Mouse (Mus musculus) forebrain, postnatal 0 days (tissue): ENCODE measurements around the gene Tubgcp2. TPM values are rescaled to one million over a fixed set of nuclear protein-coding genes. Genes with fewer than 3 reads are reported as not detected.

ENCODE experiments used
- ATAC-seq: fragments of 200-750 bp; cut with Nextera tagmentation; 2 replicates; pipeline ENCODE4 v1.8.0; 2017; ENCODE audit warnings: mild to moderate bottlenecking, moderate library complexity
- DNase-seq: peaks from one replicate; pipeline ENCODE4 v3.0.0-alpha.2; 2015
- H3K27ac ChIP-seq: fragments of 300-500 bp; sonication (generic); 2 replicates; pipeline ENCODE4 v1.5.1; 2014; ENCODE audit warnings: low read depth, mild to moderate bottlenecking, antibody characterized with exemption, low read length, moderate library complexity, mixed read lengths
- H3K27me3 ChIP-seq: fragments of 300-500 bp; sonication (generic); 2 replicates; pipeline ENCODE4 v1.6.1; 2014; ENCODE audit warnings: mild to moderate bottlenecking, low read length, mixed read lengths; ENCODE audit not compliant: insufficient read depth
- H3K36me3 ChIP-seq: fragments of 300-500 bp; sonication (generic); 2 replicates; pipeline ENCODE4 v1.6.1; 2014; ENCODE audit warnings: mild to moderate bottlenecking, moderate library complexity; ENCODE audit not compliant: insufficient read depth
- H3K4me1 ChIP-seq: fragments of 300-500 bp; sonication (generic); 2 replicates; pipeline ENCODE4 v1.6.1; 2014; ENCODE audit warnings: antibody characterized with exemption; ENCODE audit not compliant: insufficient read depth
- H3K4me2 ChIP-seq: fragments of 300-500 bp; sonication (generic); 2 replicates; pipeline ENCODE4 v1.6.1; 2014; ENCODE audit warnings: low read depth, mild to moderate bottlenecking, moderate library complexity
- H3K4me3 ChIP-seq: fragments of 300-500 bp; sonication (generic); 2 replicates; pipeline ENCODE4 v1.5.1; 2014; ENCODE audit warnings: low read depth, low read length, mixed read lengths
- H3K9ac ChIP-seq: fragments of 300-500 bp; sonication (generic); 2 replicates; pipeline ENCODE4 v1.6.1; 2014; ENCODE audit warnings: mild to moderate bottlenecking
- H3K9me3 ChIP-seq: fragments of 300-500 bp; sonication (generic); 2 replicates; pipeline ENCODE4 v1.6.1; 2016; ENCODE audit warnings: low read length
- CTCF ChIP-seq: sonication (generic); IDR thresholded peaks from 2 replicates; pipeline ENCODE4 v1.5.1; 2016; ENCODE audit warnings: antibody characterized with exemption, control low read depth, low read depth
- WGBS: fragments of 180-500 bp; shearing (Covaris S2); extraction: QIAGEN DNeasy Blood & Tissue Kit; methylation state at CpG from one replicate; pipeline ENCODE4 v1.1.7; 2014; 5-methylcytosine and 5-hydroxymethylcytosine counted together
- microRNA counts: library from miRNA; unstranded; fragments of <30 nt; microRNA quantifications from one replicate; lab custom pipeline; 2015
- microRNA-seq, 2 experiments: library from miRNA; unstranded; fragments of <30 nt; microRNA quantifications; one replicate each; pipeline ENCODE4; 2016
- polyA plus RNA-seq: library from polyadenylated mRNA; unstranded; fragments of >200 nt; fragmentation: Nextera tagmentation; extraction: Ambion mirVana; gene quantifications from 2 replicates; pipeline ENCODE4 v1.2.1, GENCODE M21; 2015
- total RNA-seq: library from RNA; depleted of rRNA; stranded (reverse); fragments of >200 nt; gene quantifications from 2 replicates; pipeline ENCODE4 v1.2.3, GENCODE M21; 2014; rRNA removed

Tubgcp2 gene
- total and polyA plus RNA-seq, 2 experiments from 2014 or later: 68.1 to 79.8 TPM

DNA sequence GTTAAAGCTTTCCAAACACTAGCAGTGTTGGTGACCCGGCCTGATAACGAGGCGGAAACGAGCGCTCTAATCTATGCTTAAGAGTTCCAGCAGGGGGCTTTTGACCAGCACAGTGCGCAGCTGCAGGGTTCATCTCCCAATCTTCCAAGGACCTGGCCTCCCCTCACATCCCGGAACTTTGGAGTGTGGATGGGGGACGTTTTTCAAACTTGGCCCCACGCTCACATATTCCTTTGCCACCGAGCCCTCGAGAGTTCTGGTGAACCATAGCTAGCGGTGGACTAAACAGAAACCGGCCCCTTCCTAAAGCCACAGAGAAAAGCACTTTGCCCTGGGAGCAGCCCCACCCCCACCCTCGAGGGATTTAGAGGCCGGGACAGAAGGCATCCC lies 86.6 kb downstream of the Tubgcp2 start:
- H3K27ac ChIP-seq: no peak overlapping the region
- H3K9me3 ChIP-seq: no peaks in the 10 kb centered on the region
- 3% methylated on average over 15 of the region's 15 CpGs for WGBS
- H3K4me2 ChIP-seq: peak overlapping the region; percentile 73
- H3K4me3 ChIP-seq: peak overlapping the region; percentile 34
- peak; percentile 81 for ATAC-seq
- H3K36me3 ChIP-seq: no peaks in the 10 kb centered on the region
- no peaks in the 10 kb centered on the region for H3K4me1 ChIP-seq
- TF ChIP-seq CTCF: peak; percentile 58
- peaks cover 45% of the 10 kb centered on the region for H3K27me3 ChIP-seq
- DNase-seq: peak; percentile 21
- H3K9ac ChIP-seq: no peak overlapping the region

DNA sequence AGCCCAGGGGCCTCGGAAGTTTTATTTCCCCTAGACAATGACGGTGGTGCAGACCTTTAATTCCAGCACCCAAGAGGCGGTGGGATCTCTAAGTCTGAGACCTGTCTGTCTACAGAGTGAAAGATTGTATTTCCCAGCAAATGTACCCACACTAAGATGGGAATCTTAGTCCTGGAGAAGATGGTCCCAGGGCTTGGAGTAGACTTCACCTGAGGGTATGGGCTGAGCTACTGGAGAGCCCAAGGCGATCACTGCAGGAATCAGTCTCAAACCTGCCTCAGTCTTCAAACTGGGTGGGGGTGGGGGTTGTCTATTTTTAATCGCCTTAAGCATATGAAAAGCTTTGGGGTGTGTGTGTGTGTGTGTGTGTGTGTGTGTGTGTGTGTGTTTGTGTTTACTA lies 90.4 kb downstream of the Tubgcp2 start:
- ATAC-seq: no peak
- DNase-seq: no peak
- no peaks in the 10 kb centered on the region for H3K36me3 ChIP-seq
- H3K4me2 ChIP-seq: no peak overlapping the region
- 27% methylated on average over 5 of the region's 5 CpGs for WGBS
- no peak overlapping the region for H3K9ac ChIP-seq
- TF ChIP-seq CTCF: no peak
- peaks cover 71% of the 10 kb centered on the region for H3K27me3 ChIP-seq
- no peaks in the 10 kb centered on the region; the same call in 1 of the 2 replicates for H3K4me1 ChIP-seq
- H3K9me3 ChIP-seq: no peaks in the 10 kb centered on the region
- H3K27ac ChIP-seq: no peak overlapping the region
- no peak overlapping the region for H3K4me3 ChIP-seq

MicroRNA genes within 50 kb of the gene (microRNA counts, 519-probe panel; counts per million panel counts)
- not detected for microRNA mmu-miR-202-3p (lab: Ali Mortazavi, UCI)
- not detected for microRNA mmu-miR-202-5p (lab: Ali Mortazavi, UCI)

Small RNA genes lying within 50 kb of the gene (microRNA-seq; reads per million reads assigned to microRNA genes)
- 0.39 to 2.1 reads per million in 2 experiments for gene Mir202
- gene Mir7062: 0.24 to 0.77 reads per million in 2 experiments
- 0 reads per million in 2 experiments for gene mmu-mir-7686

Other genes with a start within 250 kb of the Tubgcp2 start
- 12.2 and 17.1 TPM in 2 replicates for gene Adgra1, start 202.5 kb downstream of the Tubgcp2 start, total RNA-seq
- 18.0 and 39.3 TPM in 2 replicates for gene Adgra1, start 202.5 kb downstream of the Tubgcp2 start, polyA plus RNA-seq
- 28.9 and 48.4 TPM in 2 replicates for gene Kndc1, start 142.0 kb downstream of the Tubgcp2 start, total RNA-seq
- 7.1 and 10.0 TPM in 2 replicates for gene Kndc1, start 142.0 kb downstream of the Tubgcp2 start, polyA plus RNA-seq
- not detected in 2 replicates for gene Utf1, start 92.9 kb downstream of the Tubgcp2 start, total RNA-seq
- not detected in 2 replicates for gene Utf1, start 92.9 kb downstream of the Tubgcp2 start, polyA plus RNA-seq
- gene 6430531B16Rik, start 57.9 kb downstream of the Tubgcp2 start, total RNA-seq: 1.6 and 2.7 TPM in 2 replicates
- gene 6430531B16Rik, start 57.9 kb downstream of the Tubgcp2 start, polyA plus RNA-seq: 1.3 and 2.0 TPM in 2 replicates
- 2.6 and 3.4 TPM in 2 replicates for gene Adam8, start 44.1 kb downstream of the Tubgcp2 start, total RNA-seq
- gene Adam8, start 44.1 kb downstream of the Tubgcp2 start, polyA plus RNA-seq: 0.47 TPM in 2 replicates
- 49.8 and 56.1 TPM in 2 replicates for gene Zfp511, start 278 bp downstream of the Tubgcp2 start, total RNA-seq
- gene Zfp511, start 278 bp downstream of the Tubgcp2 start, polyA plus RNA-seq: 66.1 and 74.3 TPM in 2 replicates
- gene Msx3, start 12.4 kb upstream of the Tubgcp2 start, total RNA-seq: 0.48 and 1.2 TPM in 2 replicates
- 0.53 and 1.5 TPM in 2 replicates for gene Msx3, start 12.4 kb upstream of the Tubgcp2 start, polyA plus RNA-seq
- 259 and 284 TPM in 2 replicates for gene Caly, start 45.9 kb upstream of the Tubgcp2 start, total RNA-seq
- 348 and 396 TPM in 2 replicates for gene Caly, start 45.9 kb upstream of the Tubgcp2 start, polyA plus RNA-seq
- not detected in 2 replicates for gene Prap1, start 56.7 kb upstream of the Tubgcp2 start, total RNA-seq
- gene Prap1, start 56.7 kb upstream of the Tubgcp2 start, polyA plus RNA-seq: not detected in 2 replicates
- 15.7 and 23.0 TPM in 2 replicates for gene Fuom, start 65.8 kb upstream of the Tubgcp2 start, total RNA-seq
- gene Fuom, start 65.8 kb upstream of the Tubgcp2 start, polyA plus RNA-seq: 26.9 and 28.4 TPM in 2 replicates
- gene Paox, start 79.1 kb upstream of the Tubgcp2 start, total RNA-seq: 8.8 and 10.5 TPM in 2 replicates
- gene Paox, start 79.1 kb upstream of the Tubgcp2 start, polyA plus RNA-seq: 6.0 and 7.5 TPM in 2 replicates
- 84.0 and 103 TPM in 2 replicates for gene Echs1, start 79.8 kb upstream of the Tubgcp2 start, total RNA-seq
- 113 and 116 TPM in 2 replicates for gene Echs1, start 79.8 kb upstream of the Tubgcp2 start, polyA plus RNA-seq
- gene Mtg1, start 100.9 kb upstream of the Tubgcp2 start, total RNA-seq: 14.2 and 15.0 TPM in 2 replicates
- 33.7 and 35.8 TPM in 2 replicates for gene Mtg1, start 100.9 kb upstream of the Tubgcp2 start, polyA plus RNA-seq
- 64.0 and 74.4 TPM in 2 replicates for gene Sprn, start 118.2 kb upstream of the Tubgcp2 start, total RNA-seq
- gene Sprn, start 118.2 kb upstream of the Tubgcp2 start, polyA plus RNA-seq: 32.6 and 43.5 TPM in 2 replicates
- not detected in 2 replicates for gene Olfr522, start 128.1 kb upstream of the Tubgcp2 start, total RNA-seq
- gene Olfr522, start 128.1 kb upstream of the Tubgcp2 start, polyA plus RNA-seq: not detected in 2 replicates
- not detected in 2 replicates for gene Olfr523, start 136.5 kb upstream of the Tubgcp2 start, total RNA-seq
- gene Olfr523, start 136.5 kb upstream of the Tubgcp2 start, polyA plus RNA-seq: not detected in 2 replicates
- gene Olfr524, start 169.3 kb upstream of the Tubgcp2 start, total RNA-seq: not detected in 2 replicates
- gene Olfr524, start 169.3 kb upstream of the Tubgcp2 start, polyA plus RNA-seq: not detected in 2 replicates
- 0.08 TPM in 1 of 2 replicates, not detected in the other for gene Cd163l1, start 181.6 kb upstream of the Tubgcp2 start, total RNA-seq
- gene Cd163l1, start 181.6 kb upstream of the Tubgcp2 start, polyA plus RNA-seq: not detected in 2 replicates
- gene 5830411N06Rik, start 210.6 kb upstream of the Tubgcp2 start, total RNA-seq: not detected in 2 replicates
- not detected in 2 replicates for gene 5830411N06Rik, start 210.6 kb upstream of the Tubgcp2 start, polyA plus RNA-seq